Mouse (Mus musculus) liver, embryonic 14.5 days (tissue): ENCODE data around the gene Hyal1.

Source experiments
- CTCF ChIP-seq: IDR thresholded peaks from 2 replicates; pipeline ENCODE4 v1.5.1; 2016; ENCODE audit warnings: antibody characterized with exemption, low read depth, control low read depth
- EP300 ChIP-seq: IDR thresholded peaks from 2 replicates; pipeline ENCODE4 v1.6.1; 2016; ENCODE audit warnings: antibody characterized with exemption, low read depth

DNA sequence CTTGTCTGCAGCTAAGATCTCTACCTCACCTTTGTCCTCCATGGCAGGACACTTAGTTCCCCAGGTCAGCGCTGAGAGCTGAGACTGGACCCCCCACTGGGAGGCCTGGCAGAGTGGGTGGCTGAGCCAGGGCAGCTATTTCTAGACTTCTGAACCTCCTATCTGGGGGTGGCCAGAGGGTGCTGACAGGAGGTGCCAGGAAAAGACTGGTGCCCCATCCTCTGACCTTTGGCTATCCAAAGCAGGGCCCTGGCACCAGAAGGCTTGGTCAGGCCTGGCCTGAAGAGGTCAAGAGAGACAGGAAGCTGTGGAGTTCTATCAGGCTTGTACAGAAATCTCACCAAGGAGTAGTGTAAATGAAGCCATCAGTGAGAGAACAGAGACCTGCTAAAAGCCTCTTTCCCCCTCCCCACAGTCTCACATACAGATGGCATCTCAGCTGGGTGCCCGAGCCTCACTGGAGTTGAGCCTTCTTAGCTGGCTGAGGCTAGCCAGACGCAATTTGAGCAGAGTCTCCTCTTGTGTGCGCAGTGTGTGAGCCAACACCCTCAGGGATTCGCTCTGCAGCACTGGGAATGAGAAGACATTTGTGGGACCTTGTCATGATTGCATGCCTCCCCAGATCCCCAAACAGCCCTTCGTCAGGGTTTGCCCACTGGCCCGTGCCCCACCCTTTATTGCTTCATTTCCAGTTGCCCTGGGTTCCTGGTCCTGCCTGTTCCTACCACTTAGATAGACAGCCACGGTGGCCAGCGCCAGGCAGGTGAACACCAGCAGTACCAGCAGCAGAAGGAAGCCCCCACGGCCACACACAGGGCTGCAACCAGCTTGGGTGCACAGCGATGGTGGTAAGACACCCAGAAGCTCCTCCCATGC lies 16.6 kb downstream of the Hyal1 start:
- no peak for TF ChIP-seq CTCF
- no peak for TF ChIP-seq EP300
